Mouse (Mus musculus) frontal cortex, adult (tissue): ENCODE data around the gene Coq6.
"Not testable (repeated sequence)": the region's sequence is repeated elsewhere in the genome, so short reads cannot be mapped to it uniquely, and the experiment has no call there.

Experiments
- ATAC-seq: cut with Nextera tagmentation; 2 replicates; pipeline ENCODE4 v1.9.2; 2017; ENCODE audit warnings: mild to moderate bottlenecking, moderate library complexity, mixed read lengths; ENCODE audit not compliant: low TSS enrichment

Coq6 gene

GRCm38 (mm10) chr12:84361555-84362489 is at the start of gene Coq6, which contains the start of gene Fam161b:
Gene Coq6, plus strand, starts transcription at chr12:84361657.
Gene Fam161b, minus strand, starts transcription at chr12:84361833.
- peak; percentile 98 for ATAC-seq

- no peak for ATAC-seq
Measured at GRCm38 (mm10) chr12:84316006-84316405, 45.5 kb upstream of the Coq6 start.

GRCm38 (mm10) chr12:84316721-84317621 is 44.5 kb upstream of the Coq6 start, which contains the start of gene Zfp410:
Gene Zfp410, plus strand, starts transcription at chr12:84316852.
- peak; percentile 97 for ATAC-seq

- no peak for ATAC-seq
Measured at GRCm38 (mm10) chr12:84327111-84327512, 34.3 kb upstream of the Coq6 start.

- ATAC-seq, result no peak
Measured at GRCm38 (mm10) chr12:84336963-84337625, 24.4 kb upstream of the Coq6 start.

GRCm38 (mm10) chr12:84347192-84347591 is 14.3 kb upstream of the Coq6 start:
- peak; percentile 48; the same call in 1 of the 2 replicates for ATAC-seq

GRCm38 (mm10) chr12:84358699-84359098 is 2.8 kb upstream of the Coq6 start:
- ATAC-seq, result not testable (repeated sequence)

GRCm38 (mm10) chr12:84362872-84363271 is 1.4 kb downstream of the Coq6 start:
- no peak for ATAC-seq

GRCm38 (mm10) chr12:84364291-84364690 is 2.8 kb downstream of the Coq6 start:
- no peak for ATAC-seq

GRCm38 (mm10) chr12:84365137-84365536 is 3.7 kb downstream of the Coq6 start:
- ATAC-seq, result no peak

- ATAC-seq, result no peak
Measured at GRCm38 (mm10) chr12:84366971-84367370, 5.5 kb downstream of the Coq6 start.

- no peak for ATAC-seq
Measured at GRCm38 (mm10) chr12:84371647-84372046, 10.2 kb downstream of the Coq6 start.

- ATAC-seq, result no peak
Measured at GRCm38 (mm10) chr12:84373831-84374481, 12.5 kb downstream of the Coq6 start.

GRCm38 (mm10) chr12:84382369-84382768 is 20.9 kb downstream of the Coq6 start:
- no peak for ATAC-seq

- ATAC-seq, result peak; percentile 27; the same call in 1 of the 2 replicates
Measured at GRCm38 (mm10) chr12:84384644-84385081, 23.2 kb downstream of the Coq6 start.

- peak; percentile 20; the same call in 1 of the 2 replicates for ATAC-seq
Measured at GRCm38 (mm10) chr12:84385408-84385807, 24.0 kb downstream of the Coq6 start.

GRCm38 (mm10) chr12:84388097-84388496 is 26.6 kb downstream of the Coq6 start:
- ATAC-seq, result no peak

GRCm38 (mm10) chr12:84388774-84389400 is 27.4 kb downstream of the Coq6 start:
- ATAC-seq, result no peak

- ATAC-seq, result no peak
Measured at GRCm38 (mm10) chr12:84390336-84390735, 28.9 kb downstream of the Coq6 start.

- no peak for ATAC-seq
Measured at GRCm38 (mm10) chr12:84392681-84393080, 31.2 kb downstream of the Coq6 start.
